Mouse (Mus musculus) layer of hippocampus, adult 2 months (tissue): ENCODE measurements at regions not wholly inside any gene's neighbourhood (a gene's known extent, or its start where the extent isn't known, plus 50 kb on each side); places are given as distances from the start of the nearest gene placed in this dataset.

ENCODE experiments used
- DNase-seq, 2 experiments: peaks; one replicate each; pipeline ENCODE4 v3.0.0; 2022; ENCODE audit warnings: low spot score in 2 of 2
- H3K27ac ChIP-seq: fragments of 200-600 bp; 2 replicates; pipeline ENCODE4 v1.8.1; 2022
- H3K4me3 ChIP-seq: fragments of 200-600 bp; 2 replicates; pipeline ENCODE4 v1.8.1; 2022; ENCODE audit warnings: mild to moderate bottlenecking
- CTCF ChIP-seq: fragments of 200-600 bp; conservative IDR thresholded peaks from 2 replicates; pipeline ENCODE4 v1.8.1; 2022; ENCODE audit warnings: antibody characterized with exemption, mild to moderate bottlenecking, moderate library complexity

GRCm38 (mm10) chr3:41317170-41317569 is 234.3 kb upstream of the Pgrmc2 start:
- no peak for DNase-seq
- no peak overlapping the region for H3K27ac ChIP-seq
- H3K4me3 ChIP-seq = no peak overlapping the region
- no peak for TF ChIP-seq CTCF

DNA sequence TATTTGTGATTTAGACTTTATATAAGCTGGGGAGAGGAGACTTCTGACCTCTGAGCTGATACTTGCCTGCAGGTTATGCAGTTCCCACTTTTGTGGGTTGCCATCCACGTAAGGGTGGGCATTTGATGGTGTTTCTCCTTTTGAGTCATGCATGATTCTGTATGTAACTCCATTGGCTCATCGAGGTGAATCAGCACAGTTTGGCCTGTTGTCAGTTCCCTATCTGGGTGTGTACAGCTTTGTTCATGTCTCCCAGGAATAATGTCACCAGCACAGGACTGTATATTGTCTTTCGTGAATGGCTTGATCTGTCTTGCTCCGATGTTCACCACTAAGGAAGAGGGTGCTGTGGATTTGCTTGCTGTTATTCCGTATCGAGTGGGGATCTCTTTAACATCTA is 229.6 kb upstream of the Pgrmc2 start:
- Histone ChIP-seq H3K4me3 (no peak overlapping the region), H3K27ac (no peak overlapping the region)
- no peak for TF ChIP-seq CTCF
- DNase-seq = no peak

DNA sequence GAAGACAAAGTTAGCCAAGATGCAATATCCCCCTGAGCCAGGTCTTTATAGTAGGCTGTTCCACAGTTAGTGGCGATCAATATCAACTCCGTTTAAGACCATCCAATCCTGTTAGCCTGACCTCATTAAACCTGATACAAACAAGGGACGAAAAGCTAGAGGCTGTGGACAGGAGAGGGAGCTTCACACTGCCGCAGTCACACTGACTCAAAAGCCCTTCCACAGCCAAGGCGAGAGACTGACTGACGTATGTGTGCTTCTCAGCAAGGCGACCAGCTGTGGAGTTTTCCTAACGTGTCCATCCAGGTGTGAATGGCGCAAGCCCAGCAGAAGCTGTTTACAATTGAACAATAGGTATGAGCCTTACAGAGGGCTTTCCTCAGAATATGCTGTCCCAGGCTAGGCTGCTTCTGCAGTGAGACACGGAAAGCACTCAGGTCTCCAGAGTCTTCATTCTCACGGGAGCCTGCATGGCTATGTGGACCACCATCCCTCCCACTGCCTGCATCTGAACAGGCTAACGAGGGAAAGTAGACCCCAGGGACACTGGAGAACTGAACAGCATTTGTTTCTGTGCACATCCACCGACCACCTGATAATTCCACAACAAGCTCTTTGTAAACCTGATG is 224.7 kb upstream of the Pgrmc2 start:
- Histone ChIP-seq H3K4me3 (no peak overlapping the region), H3K27ac (no peak overlapping the region)
- no peak for TF ChIP-seq CTCF
- no peak for DNase-seq

GRCm38 (mm10) chr3:41302805-41303204 is 220.0 kb upstream of the Pgrmc2 start:
- Histone ChIP-seq H3K27ac (no peak overlapping the region), H3K4me3 (no peak overlapping the region)
- no peak for DNase-seq
- TF ChIP-seq CTCF = no peak

- no peak for TF ChIP-seq CTCF
- DNase-seq = no peak
These were observed 215.9 kb upstream of the Pgrmc2 start for GRCm38 (mm10) chr3:41298776-41299175.

GRCm38 (mm10) chr3:41296152-41296809 is 213.4 kb upstream of the Pgrmc2 start:
- no peak overlapping the region for H3K27ac ChIP-seq
- no peak for DNase-seq
- no peak for TF ChIP-seq CTCF
- no peak overlapping the region for H3K4me3 ChIP-seq

More at GRCm38 (mm10) chr3:41298776-41299175, 215.9 kb upstream of the Pgrmc2 start:
- Histone ChIP-seq H3K4me3 (no peak overlapping the region), H3K27ac (no peak overlapping the region)

DNA sequence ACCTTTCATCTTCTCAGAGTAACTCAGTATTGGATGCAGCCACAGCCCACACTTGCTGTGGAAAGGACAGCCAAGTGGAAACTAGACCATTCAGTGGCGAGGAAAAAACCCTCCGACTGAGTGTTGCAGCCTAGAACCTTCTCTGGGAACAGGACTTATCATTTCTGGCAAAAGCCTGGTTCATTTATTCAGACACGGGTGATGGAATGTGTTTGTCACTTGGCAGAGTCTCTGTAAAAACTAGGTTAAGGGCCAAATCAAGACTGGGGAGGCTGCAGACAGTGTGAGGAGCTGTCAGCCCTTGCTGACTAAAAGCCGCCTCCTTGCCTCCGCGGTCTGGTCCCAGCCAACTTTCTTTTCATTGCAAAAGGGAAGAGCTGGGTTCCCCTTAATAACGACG is 212.3 kb upstream of the Pgrmc2 start:
- no peak overlapping the region for H3K27ac ChIP-seq
- H3K4me3 ChIP-seq = no peak overlapping the region
- no peak for TF ChIP-seq CTCF
- DNase-seq = no peak

DNA sequence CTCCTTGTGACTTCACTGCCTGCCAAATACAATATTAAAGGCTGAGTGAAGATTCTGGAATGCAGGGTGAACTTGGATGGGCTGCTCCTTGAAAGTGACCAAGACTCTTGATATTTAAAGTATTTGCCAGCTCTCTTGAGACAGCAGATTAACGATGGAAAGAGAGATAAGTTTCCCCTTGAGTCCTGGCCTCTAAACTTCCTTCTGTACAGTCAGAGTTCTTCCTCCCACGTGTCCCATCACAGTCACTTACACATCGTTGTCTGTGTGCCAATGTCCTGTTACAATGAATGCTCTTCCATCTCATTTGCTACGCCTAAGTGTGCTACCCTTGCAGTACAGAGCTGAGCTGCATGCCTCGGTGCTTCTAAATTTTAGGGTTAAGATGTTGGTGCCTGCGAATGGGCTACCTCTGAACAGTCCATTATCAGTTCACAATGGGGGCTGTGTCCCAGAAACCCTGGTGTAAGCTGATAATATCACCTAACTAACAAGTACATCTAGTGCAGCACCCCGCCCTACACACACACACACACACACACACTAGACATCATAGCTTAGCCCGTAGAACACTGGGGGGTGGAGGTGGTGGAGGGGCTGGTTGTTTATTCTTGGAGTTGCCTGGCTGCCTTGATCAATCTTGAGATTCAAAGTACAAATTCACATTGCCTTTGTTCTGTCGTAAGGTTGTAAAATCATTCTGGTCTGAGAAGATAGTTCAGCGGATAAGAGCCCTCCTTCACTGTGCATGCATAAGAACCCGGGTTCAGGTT is 207.9 kb upstream of the Pgrmc2 start:
- Histone ChIP-seq H3K4me3 (no peak overlapping the region), H3K27ac (no peak overlapping the region)
- no peak for TF ChIP-seq CTCF
- DNase-seq = no peak

- H3K27ac ChIP-seq = no peak overlapping the region
- DNase-seq = no peak
- no peak overlapping the region for H3K4me3 ChIP-seq
- no peak for TF ChIP-seq CTCF
These were observed 205.9 kb upstream of the Pgrmc2 start for GRCm38 (mm10) chr3:41288735-41289134.

GRCm38 (mm10) chr3:41288066-41288465 is 205.2 kb upstream of the Pgrmc2 start:
- H3K4me3 ChIP-seq = no peak overlapping the region
- no peak for DNase-seq
- H3K27ac ChIP-seq = no peak overlapping the region
- no peak for TF ChIP-seq CTCF

GRCm38 (mm10) chr3:41285336-41285735 is 202.5 kb upstream of the Pgrmc2 start:
- no peak overlapping the region for H3K4me3 ChIP-seq
- H3K27ac ChIP-seq = no peak overlapping the region
- TF ChIP-seq CTCF = no peak
- DNase-seq = no peak

DNA sequence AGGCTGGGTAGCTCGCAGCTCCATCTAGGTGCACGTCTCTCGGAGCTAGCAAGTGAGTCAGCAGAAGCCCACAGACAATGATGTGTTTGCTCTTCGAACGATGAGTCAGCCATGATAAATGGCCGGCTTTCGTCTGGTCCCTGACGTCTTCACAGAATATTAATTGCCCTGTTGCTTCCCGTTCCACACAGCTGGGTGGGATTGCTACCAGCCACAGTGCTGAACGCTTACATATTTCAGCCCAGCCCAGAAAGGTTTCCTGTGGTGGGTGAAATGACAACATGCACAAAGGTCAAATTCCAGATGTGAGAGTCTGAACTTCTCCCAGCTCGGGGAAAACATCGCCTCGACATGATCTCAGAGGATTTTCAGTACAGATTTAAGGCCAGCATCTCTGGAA is 202.1 kb upstream of the Pgrmc2 start:
- no peak overlapping the region for H3K4me3 ChIP-seq
- DNase-seq = peak in 1 of 2 experiments; percentile 19
- H3K27ac ChIP-seq = no peak overlapping the region
- no peak for TF ChIP-seq CTCF

DNA sequence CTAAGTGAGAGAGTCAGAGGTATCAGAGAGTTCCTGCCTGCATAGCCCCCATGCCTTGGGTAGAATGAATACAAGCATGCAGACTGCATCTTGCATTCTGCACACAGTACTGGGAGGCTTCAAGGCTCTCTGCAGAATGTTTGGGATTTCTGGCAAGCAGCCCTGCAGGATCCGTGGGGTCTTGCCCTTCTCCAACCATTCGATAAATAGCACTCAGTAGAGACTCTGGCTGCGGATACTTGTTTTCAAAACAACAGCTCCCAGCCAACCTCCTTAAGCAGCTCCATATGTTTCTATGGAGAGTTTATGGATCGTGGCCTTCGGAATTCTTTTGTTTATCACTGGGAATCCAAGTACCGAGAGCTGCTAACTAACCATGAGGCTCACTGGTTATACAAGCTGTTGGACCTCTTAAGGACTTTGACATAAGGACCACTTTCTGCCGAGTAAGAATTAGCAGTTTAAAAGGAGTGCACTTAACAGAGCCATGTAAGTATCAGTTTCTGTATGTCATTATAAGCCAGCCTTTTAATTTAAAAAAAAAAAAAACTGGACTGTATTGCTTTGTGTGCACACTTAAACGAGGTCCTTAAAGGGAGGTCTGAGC is 199.7 kb upstream of the Pgrmc2 start:
- no peak for TF ChIP-seq CTCF
- H3K27ac ChIP-seq = no peak overlapping the region
- no peak overlapping the region for H3K4me3 ChIP-seq
- DNase-seq = no peak
